Mouse (Mus musculus): ENCODE results near the gene Wdr20.

DNA sequence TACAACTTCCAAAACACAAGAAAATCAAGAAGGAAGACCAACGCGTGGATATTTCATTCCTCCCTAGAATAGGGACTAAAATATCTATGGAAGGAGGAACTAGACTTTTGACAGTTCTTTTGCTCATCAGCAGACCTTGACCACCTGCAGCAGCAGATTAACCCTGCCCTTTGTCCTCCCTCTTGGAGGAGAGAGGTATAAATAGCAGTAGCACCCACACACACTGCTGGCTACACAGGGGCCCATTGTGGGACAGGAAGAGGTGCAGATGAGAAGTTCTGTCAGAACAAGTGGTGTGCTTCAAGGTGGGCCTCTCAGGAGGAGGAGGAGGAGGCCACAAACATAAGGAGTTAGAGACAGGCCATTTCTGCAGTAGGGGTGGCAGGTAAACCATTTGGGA, 46.5 kb downstream of the Wdr20 start:
- TF ChIP-seq CTCF (IDR thresholded peaks at IDR 0.05; ENCODE audit: borderline replicate concordance, control insufficient read depth, extremely low read depth, insufficient read depth, low read length, poor library complexity) (no peak), POLR2A (IDR thresholded peaks at IDR 0.05; ENCODE audit: control insufficient read depth, extremely low read depth, insufficient read depth, low read length, poor library complexity) (no peak)

All from thymus, adult 2 months (tissue).